Mouse (Mus musculus): Measurements from ENCODE around the gene Aqp9.

The Aqp9 gene

GRCm38 (mm10) chr9:71168511-71168910, at the start of gene Aqp9:
Gene Aqp9, minus strand, starts transcription at chr9:71168682.
- peak; percentile 27 for DNase-seq

GRCm38 (mm10) chr9:71217793-71218095, 49.3 kb upstream of the Aqp9 start:
- no peak for DNase-seq

GRCm38 (mm10) chr9:71216996-71217792, 48.7 kb upstream of the Aqp9 start:
- DNase-seq, result no peak

GRCm38 (mm10) chr9:71216036-71216995, 47.8 kb upstream of the Aqp9 start:
- DNase-seq, result peak; percentile 49

- DNase-seq, result peak; percentile 89
Observed at GRCm38 (mm10) chr9:71215248-71216035, 47.0 kb upstream of the Aqp9 start, which contains the start of gene Aldh1a2. Gene Aldh1a2, plus strand, starts transcription at chr9:71215789.

- DNase-seq, result peak; percentile 17
Observed at GRCm38 (mm10) chr9:71213636-71214035, 45.2 kb upstream of the Aqp9 start.

- DNase-seq, result peak; percentile 51
Observed at GRCm38 (mm10) chr9:71210870-71211269, 42.4 kb upstream of the Aqp9 start.

- DNase-seq, result no peak
Observed at GRCm38 (mm10) chr9:71209299-71209698, 40.8 kb upstream of the Aqp9 start.

GRCm38 (mm10) chr9:71202265-71202664, 33.8 kb upstream of the Aqp9 start:
- no peak for DNase-seq

GRCm38 (mm10) chr9:71198826-71199225, 30.3 kb upstream of the Aqp9 start:
- DNase-seq, result no peak

- peak; percentile 83 for DNase-seq
Observed at GRCm38 (mm10) chr9:71188647-71189415, 20.3 kb upstream of the Aqp9 start.

GRCm38 (mm10) chr9:71187396-71187795, 18.9 kb upstream of the Aqp9 start:
- DNase-seq, result no peak

- DNase-seq, result no peak
Observed at GRCm38 (mm10) chr9:71185823-71186222, 17.3 kb upstream of the Aqp9 start.

GRCm38 (mm10) chr9:71185285-71185684, 16.8 kb upstream of the Aqp9 start:
- no peak for DNase-seq

GRCm38 (mm10) chr9:71179964-71180700, 11.7 kb upstream of the Aqp9 start:
- peak; percentile 56 for DNase-seq

GRCm38 (mm10) chr9:71179276-71179896, 10.9 kb upstream of the Aqp9 start:
- DNase-seq, result no peak

- DNase-seq, result no peak
Observed at GRCm38 (mm10) chr9:71175686-71176085, 7.2 kb upstream of the Aqp9 start.

- no peak for DNase-seq
Observed at GRCm38 (mm10) chr9:71174316-71174975, 6.0 kb upstream of the Aqp9 start.

- DNase-seq, result no peak
Observed at GRCm38 (mm10) chr9:71173533-71173932, 5.1 kb upstream of the Aqp9 start.

GRCm38 (mm10) chr9:71167473-71168215, 838 bp downstream of the Aqp9 start:
- DNase-seq, result no peak

Data from kidney, postnatal 10 days (tissue).